Mouse (Mus musculus): ENCODE data around the gene Ano8. TPM values are rescaled to one million over a fixed set of nuclear protein-coding genes. Genes with fewer than 3 reads are reported as not detected.

Ano8 gene
- polyA plus RNA-seq, 1 experiment from 2014 or later = 8.6 TPM

DNA sequence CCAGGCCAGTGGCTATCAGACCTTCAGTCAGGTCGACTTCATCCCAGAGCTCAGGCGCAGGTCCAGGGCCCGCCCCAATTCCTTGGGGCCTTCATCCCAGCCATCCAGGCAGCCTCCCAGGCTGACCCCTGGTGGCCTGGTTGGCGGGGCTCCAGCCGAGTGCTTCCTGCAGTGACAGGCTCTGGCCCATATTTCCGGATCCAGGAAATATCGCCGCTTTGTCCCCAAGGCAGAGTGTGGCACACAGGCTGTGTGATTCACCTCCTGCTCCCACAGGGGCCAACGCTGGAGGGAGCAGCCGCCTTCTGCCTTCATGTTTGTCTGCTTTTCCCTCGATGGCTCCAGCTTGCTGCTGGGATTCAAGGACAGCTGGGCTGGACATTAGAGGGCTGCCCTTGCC, 10.7 kb upstream of the Ano8 start:
- ATAC-seq (ENCODE audit: low FRiP score, low read depth) = no peak
- 41% methylated on average over 11 of the region's 11 CpGs for WGBS
- no peak overlapping the region for H3K27ac ChIP-seq (replicated peaks)
- no peaks in the 10 kb centered on the region for H3K27me3 ChIP-seq
- H3K9ac ChIP-seq = no peak overlapping the region
- H3K9me3 ChIP-seq = no peaks in the 10 kb centered on the region
- no peak overlapping the region for H3K4me2 ChIP-seq
- no peak overlapping the region for H3K4me3 ChIP-seq
- peaks cover 19% of the 10 kb centered on the region for H3K36me3 ChIP-seq
- peaks cover 16% of the 10 kb centered on the region for H3K4me1 ChIP-seq (replicated peaks)

- 88% methylated on average over 5 of the region's 5 CpGs for WGBS
- ATAC-seq (ENCODE audit: low FRiP score, low read depth) = no peak
- no peak overlapping the region for H3K27ac ChIP-seq (replicated peaks)
These were observed 10.0 kb upstream of the Ano8 start for GRCm38 (mm10) chr8:71495811-71496210.

GRCm38 (mm10) chr8:71495039-71495438, 9.3 kb upstream of the Ano8 start:
- Histone ChIP-seq H3K4me1 (replicated peaks) (peaks cover 20% of the 10 kb centered on the region), H3K9ac (no peak overlapping the region), H3K27ac (replicated peaks) (no peak overlapping the region), H3K9me3 (no peaks in the 10 kb centered on the region), H3K36me3 (peaks cover 22% of the 10 kb centered on the region), H3K27me3 (no peaks in the 10 kb centered on the region), H3K4me3 (no peak overlapping the region), H3K4me2 (peak overlapping the region; percentile 29)
- WGBS = 13% methylated on average over 16 of the region's 16 CpGs
- peak; percentile 65 for ATAC-seq (ENCODE audit: low FRiP score, low read depth)

More at GRCm38 (mm10) chr8:71495811-71496210, 10.0 kb upstream of the Ano8 start:
- no peaks in the 10 kb centered on the region for H3K27me3 ChIP-seq
- H3K4me2 ChIP-seq = no peak overlapping the region
- H3K9ac ChIP-seq = no peak overlapping the region
- H3K4me3 ChIP-seq = no peak overlapping the region
- H3K9me3 ChIP-seq = no peaks in the 10 kb centered on the region
- H3K36me3 ChIP-seq = peaks cover 19% of the 10 kb centered on the region
- peaks cover 16% of the 10 kb centered on the region for H3K4me1 ChIP-seq (replicated peaks)

- peak overlapping the region; percentile 77; the same call in 1 of the 2 replicates for H3K27ac ChIP-seq (replicated peaks)
- H3K27me3 ChIP-seq = no peaks in the 10 kb centered on the region
- H3K4me2 ChIP-seq = peak overlapping the region; percentile 100
- peak overlapping the region; percentile 61 for H3K9ac ChIP-seq
- WGBS = under 1% methylated on average over 22 of the region's 22 CpGs
- peak overlapping the region; percentile 87 for H3K4me3 ChIP-seq
- ATAC-seq (ENCODE audit: low FRiP score, low read depth) = peak; percentile 87
- peaks cover 54% of the 10 kb centered on the region for H3K4me1 ChIP-seq (replicated peaks)
- no peaks in the 10 kb centered on the region for H3K9me3 ChIP-seq
- H3K36me3 ChIP-seq = peaks cover 26% of the 10 kb centered on the region
These were observed 2.7 kb upstream of the Ano8 start for GRCm38 (mm10) chr8:71488454-71488853.

DNA sequence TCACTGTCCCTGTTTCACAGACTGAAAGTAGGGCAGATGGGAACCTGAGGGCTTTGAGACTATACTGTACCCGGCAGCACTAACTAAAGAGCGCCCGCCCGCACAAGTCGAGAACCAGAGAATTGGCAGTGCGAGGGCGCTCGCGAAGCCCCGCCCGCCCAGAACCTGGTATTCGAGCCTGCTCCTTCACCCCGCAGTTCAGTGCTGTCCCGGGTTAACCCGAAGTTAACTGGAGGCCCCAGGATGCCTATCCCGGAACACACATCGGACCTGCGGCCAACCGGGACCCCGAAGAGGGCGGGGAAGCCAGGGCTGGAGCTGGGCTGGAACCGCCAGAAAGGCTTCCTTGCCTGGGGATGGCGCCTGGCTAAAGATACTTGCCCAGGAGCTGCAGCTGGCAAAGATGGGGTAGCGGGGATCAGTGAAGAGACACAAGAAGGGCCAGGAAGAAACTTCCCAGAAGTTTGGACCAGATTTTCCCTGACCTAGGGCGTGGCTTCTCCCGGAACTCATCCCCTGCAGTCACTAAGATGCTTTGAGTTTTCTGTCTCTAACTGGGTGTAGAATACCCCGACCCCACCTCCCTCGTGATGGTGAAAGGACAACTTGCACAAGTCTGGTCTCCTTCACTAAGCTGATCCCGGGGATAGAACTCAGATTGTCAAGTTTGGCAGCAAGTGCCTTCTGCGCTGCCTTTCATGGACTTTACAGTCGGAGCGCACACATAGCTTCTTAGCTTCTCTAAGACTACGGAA, 2.1 kb upstream of the Ano8 start, which contains the start of gene Gtpbp3:
Gtpbp3 (plus strand) TSS at position 413 of the 755 bp plus-strand sequence.
- Histone ChIP-seq H3K36me3 (peaks cover 22% of the 10 kb centered on the region), H3K27me3 (no peaks in the 10 kb centered on the region), H3K4me2 (peak within 1 kb of the TSS; percentile 100), H3K4me1 (replicated peaks) (peaks cover 58% of the 10 kb centered on the region), H3K9ac (peak within 1 kb of the TSS; percentile 61), H3K4me3 (peak within 1 kb of the TSS; percentile 87), H3K9me3 (no peaks in the 10 kb centered on the region), H3K27ac (replicated peaks) (peak within 1 kb of the TSS; percentile 77)
- WGBS = under 1% methylated on average over 33 of the region's 33 CpGs
- peak; percentile 16; the same call in 1 of the 2 replicates for ATAC-seq (ENCODE audit: low FRiP score, low read depth)

DNA sequence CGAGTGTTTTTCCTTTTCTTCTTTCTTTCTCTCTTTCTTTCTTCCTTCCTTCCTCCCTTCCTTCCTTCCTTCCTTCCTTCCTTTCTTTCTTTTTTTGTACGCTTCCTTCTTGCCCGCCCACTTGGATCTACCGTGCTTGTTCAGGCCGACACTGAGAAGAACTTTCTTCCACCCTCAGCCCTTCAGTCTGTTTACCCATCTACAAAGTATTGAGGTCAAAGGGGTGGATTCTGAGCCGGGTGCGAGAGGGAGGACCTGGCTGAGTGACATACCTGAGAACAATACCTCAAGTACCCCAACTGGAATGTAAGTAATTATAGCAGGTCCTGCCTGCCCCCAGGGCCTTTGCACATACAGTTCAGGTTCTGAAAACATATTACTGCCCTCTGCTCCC, 370 bp upstream of the Ano8 start:
- H3K27ac ChIP-seq (replicated peaks) = peak overlapping the region; percentile 56; the same call in 1 of the 2 replicates
- ATAC-seq (ENCODE audit: low FRiP score, low read depth) = no peak
- H3K9me3 ChIP-seq = no peaks in the 10 kb centered on the region
- peaks cover 13% of the 10 kb centered on the region for H3K36me3 ChIP-seq
- 21% methylated on average over 7 of the region's 7 CpGs for WGBS
- peak overlapping the region; percentile 91 for H3K4me3 ChIP-seq
- H3K27me3 ChIP-seq = no peaks in the 10 kb centered on the region
- H3K9ac ChIP-seq = peak overlapping the region; percentile 97; the same call in 1 of the 2 replicates
- H3K4me1 ChIP-seq (replicated peaks) = peaks cover 58% of the 10 kb centered on the region
- H3K4me2 ChIP-seq = peak overlapping the region; percentile 75

DNA sequence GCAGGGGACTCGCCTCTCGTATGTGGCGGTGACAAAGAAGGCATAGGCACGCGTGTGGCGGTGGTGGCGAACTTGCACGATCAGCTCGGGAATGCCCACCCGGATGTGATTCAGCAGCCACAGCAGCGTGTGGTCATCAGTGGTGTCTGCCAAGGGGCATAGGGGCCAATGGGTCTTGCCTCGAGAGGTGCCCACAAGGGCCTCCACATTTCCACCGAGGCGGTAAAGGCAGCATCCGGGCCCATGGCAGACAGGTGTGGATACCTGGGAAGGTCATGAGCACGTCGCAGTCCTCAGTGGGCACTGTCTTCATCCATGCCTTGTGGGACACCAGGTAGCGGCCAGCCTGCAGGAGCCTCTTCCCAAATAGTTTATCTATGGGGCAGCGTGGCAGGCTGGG, 1.0 kb downstream of the Ano8 start:
- Histone ChIP-seq H3K27ac (replicated peaks) (no peak overlapping the region), H3K36me3 (peaks cover 24% of the 10 kb centered on the region), H3K4me1 (replicated peaks) (peaks cover 52% of the 10 kb centered on the region), H3K27me3 (no peaks in the 10 kb centered on the region), H3K4me2 (peak overlapping the region; percentile 75), H3K9me3 (no peaks in the 10 kb centered on the region), H3K9ac (peak overlapping the region; percentile 97), H3K4me3 (peak overlapping the region; percentile 91)
- 94% methylated on average over 19 of the region's 19 CpGs for WGBS
- no peak for ATAC-seq (ENCODE audit: low FRiP score, low read depth)

DNA sequence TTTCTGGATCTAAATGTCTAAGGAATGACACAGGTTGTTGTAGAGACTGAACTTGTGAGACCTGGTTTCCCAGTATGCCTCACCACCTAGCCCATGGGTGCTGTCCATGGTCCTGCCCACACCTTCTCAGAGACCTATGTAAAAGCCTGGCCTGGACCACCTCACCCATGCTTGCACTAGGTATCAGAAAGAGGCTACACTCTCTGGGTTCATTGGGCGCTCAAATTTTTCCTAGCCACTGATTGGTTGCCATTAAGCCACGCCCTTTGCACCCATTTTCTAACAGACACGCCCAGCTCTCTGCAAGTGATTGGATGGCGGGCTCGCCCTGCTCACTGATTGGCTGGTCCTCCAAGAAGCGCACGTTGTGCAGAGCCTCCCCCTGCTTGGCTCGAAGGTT, 1.8 kb downstream of the Ano8 start:
- H3K4me1 ChIP-seq (replicated peaks) = peaks cover 44% of the 10 kb centered on the region
- no peak for ATAC-seq (ENCODE audit: low FRiP score, low read depth)

DNA sequence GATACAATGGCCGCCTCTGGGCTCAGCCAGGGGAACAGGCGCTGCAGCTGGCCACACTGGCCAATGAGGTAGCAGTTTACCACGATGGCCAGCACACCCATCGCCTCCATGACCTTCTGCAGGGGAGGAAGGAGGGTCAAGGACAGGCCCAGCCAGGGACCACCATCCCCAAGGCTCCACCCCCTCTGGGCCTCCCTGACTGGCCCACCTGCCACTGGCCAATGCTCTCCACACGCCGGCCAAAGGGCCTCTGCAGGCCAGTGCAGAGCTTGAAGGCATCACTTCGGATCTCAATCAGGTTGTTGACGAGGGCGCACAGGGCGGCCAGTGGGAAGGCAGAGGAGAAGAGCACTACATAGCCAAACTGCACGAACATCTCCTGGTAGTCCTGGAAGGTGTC, 6.8 kb downstream of the Ano8 start:
- H3K4me1 ChIP-seq (replicated peaks) = peaks cover 29% of the 10 kb centered on the region
- H3K36me3 ChIP-seq = peaks cover 40% of the 10 kb centered on the region
- H3K9ac ChIP-seq = no peak overlapping the region
- H3K9me3 ChIP-seq = no peaks in the 10 kb centered on the region
- H3K27me3 ChIP-seq = no peaks in the 10 kb centered on the region
- H3K4me3 ChIP-seq = no peak overlapping the region
- WGBS = 93% methylated on average over 11 of the region's 11 CpGs
- no peak overlapping the region for H3K4me2 ChIP-seq
- no peak overlapping the region for H3K27ac ChIP-seq (replicated peaks)
- ATAC-seq (ENCODE audit: low FRiP score, low read depth) = no peak

More for the DNA sequence above, 1.8 kb downstream of the Ano8 start:
- H3K36me3 ChIP-seq = peaks cover 31% of the 10 kb centered on the region
- H3K27ac ChIP-seq (replicated peaks) = no peak overlapping the region
- H3K27me3 ChIP-seq = no peaks in the 10 kb centered on the region
- H3K4me2 ChIP-seq = peak overlapping the region; percentile 75; the same call in 1 of the 2 replicates
- no peak overlapping the region for H3K9ac ChIP-seq
- no peaks in the 10 kb centered on the region for H3K9me3 ChIP-seq
- WGBS = 55% methylated on average over 8 of the region's 8 CpGs
- no peak overlapping the region for H3K4me3 ChIP-seq

- Histone ChIP-seq H3K4me1 (replicated peaks) (peaks cover 22% of the 10 kb centered on the region), H3K27me3 (no peaks in the 10 kb centered on the region), H3K36me3 (peaks cover 47% of the 10 kb centered on the region), H3K4me3 (peak overlapping the region; percentile 52), H3K9me3 (no peaks in the 10 kb centered on the region), H3K4me2 (peak overlapping the region; percentile 83), H3K27ac (replicated peaks) (peak overlapping the region; percentile 90), H3K9ac (peak overlapping the region; percentile 59; the same call in 1 of the 2 replicates)
- ATAC-seq (ENCODE audit: low FRiP score, low read depth) = no peak
- WGBS = 35% methylated on average over 14 of the region's 14 CpGs
These were observed 8.4 kb downstream of the Ano8 start for GRCm38 (mm10) chr8:71477196-71477845.

DNA sequence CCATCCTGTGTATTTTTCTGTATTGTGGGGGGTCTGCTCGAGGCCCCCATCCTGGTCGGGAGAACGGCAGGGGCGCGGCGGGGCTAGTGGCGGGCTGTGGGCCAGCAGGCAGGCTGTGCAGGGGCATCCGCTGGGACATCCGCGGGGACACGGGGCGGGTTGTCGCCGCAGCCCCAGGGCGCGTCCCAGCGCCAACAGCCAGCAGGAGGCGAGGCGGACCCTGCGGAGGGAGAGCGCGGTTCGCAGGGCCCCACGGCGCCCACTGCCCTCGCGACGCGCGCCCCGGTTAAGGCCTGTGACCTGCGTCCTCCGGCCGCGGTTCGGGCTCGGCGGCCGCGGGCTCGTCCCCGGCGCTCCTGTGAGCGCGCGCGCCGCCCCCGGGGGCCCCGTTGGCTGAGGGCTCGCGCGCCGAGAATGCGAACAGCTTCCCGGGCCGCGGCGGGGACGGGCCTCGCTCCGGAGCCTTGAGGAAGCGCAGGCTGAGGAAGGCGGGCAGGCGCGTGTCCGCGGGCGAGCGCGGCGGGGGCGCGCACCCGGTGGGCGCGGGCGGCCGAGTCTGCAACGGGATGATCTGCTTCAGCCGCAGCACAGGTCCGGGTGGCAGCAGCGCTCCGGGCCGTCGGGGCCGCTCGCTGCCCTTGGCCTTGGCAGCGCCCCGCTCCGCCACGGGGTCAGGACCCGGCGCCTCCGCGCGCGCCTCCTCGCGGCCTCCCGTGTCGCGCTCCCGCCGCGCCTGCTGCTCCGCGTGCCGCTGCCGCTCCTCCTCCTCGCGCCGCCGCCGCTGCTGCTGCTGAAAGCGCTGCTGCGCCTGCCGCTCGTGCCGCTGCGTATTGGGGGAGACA, 9.4 kb downstream of the Ano8 start:
- no peaks in the 10 kb centered on the region for H3K9me3 ChIP-seq
- H3K4me2 ChIP-seq = peak overlapping the region; percentile 83
- ATAC-seq (ENCODE audit: low FRiP score, low read depth) = peak; percentile 66
- peaks cover 22% of the 10 kb centered on the region for H3K4me1 ChIP-seq (replicated peaks)
- peak overlapping the region; percentile 90 for H3K27ac ChIP-seq (replicated peaks)
- peak overlapping the region; percentile 59 for H3K9ac ChIP-seq
- H3K36me3 ChIP-seq = peaks cover 55% of the 10 kb centered on the region
- WGBS = under 1% methylated on average over 65 of the region's 121 CpGs
- H3K27me3 ChIP-seq = no peaks in the 10 kb centered on the region
- H3K4me3 ChIP-seq = peak overlapping the region; percentile 52
